ENCODE assay signal across 11 mouse cellular contexts in the genomic region with DNA sequence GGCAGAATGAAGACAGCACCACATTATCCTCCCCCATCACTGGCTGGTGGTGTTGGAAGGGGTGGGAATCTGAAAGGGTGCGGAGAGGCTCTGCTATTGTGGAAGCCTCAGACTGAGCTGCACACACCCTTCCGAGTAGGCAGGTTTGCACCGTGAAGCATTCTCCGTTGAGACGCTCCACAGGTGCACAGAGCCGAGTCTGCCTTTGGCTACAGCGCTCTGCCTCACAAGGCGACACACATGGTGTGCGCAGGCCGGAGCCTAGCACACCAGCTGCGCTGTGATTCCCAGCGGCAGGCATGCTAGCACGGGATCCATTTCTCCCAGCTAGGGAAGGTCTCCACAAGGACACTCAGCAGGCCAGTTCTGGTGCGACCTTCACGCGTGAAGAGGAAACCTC. TPM values are rescaled to one million over a fixed set of nuclear protein-coding genes. Genes with fewer than 3 reads are reported as not detected.
DNase-seq lines count a peak whose midpoint lies in the region; ATAC-seq and TF ChIP-seq lines count a peak whose summit lies in the region.
"Had no signal": no experiment of that assay in that cellular context is flagged by ENCODE, and none has a peak within 500 bp of the region (broad histone marks: within the 10 kb centered on the region; RNA-seq: fewer than 3 reads in every experiment).

No protein-coding gene starts in this region.

- no peak for TF ChIP-seq POLR2A in thymus, adult 2 months (IDR thresholded peaks at IDR 0.05; ENCODE audit: control insufficient read depth, extremely low read depth, insufficient read depth, low read length, poor library complexity)

- peaks cover 52% of the 10 kb centered on the region for H3K4me1 ChIP-seq in heart, embryonic 10.5 days
- H3K4me1 ChIP-seq in E14TG2a.4 (replicated peaks; ENCODE audit: low read depth, low read length) = peaks cover 35% of the 10 kb centered on the region
- peaks cover 31% of the 10 kb centered on the region for H3K4me1 ChIP-seq in forebrain, embryonic 16.5 days (replicated peaks; ENCODE audit: control insufficient read depth, insufficient read depth, low read length)
- H3K4me1 ChIP-seq in thymus, adult 2 months (replicated peaks; ENCODE audit: control insufficient read depth, insufficient read depth, low read length) = peaks cover 19% of the 10 kb centered on the region

- no peak overlapping the region for H3K4me2 ChIP-seq in forebrain, embryonic 16.5 days (ENCODE audit: low read length)
- H3K4me2 ChIP-seq: heart, embryonic 12.5 days; lung, embryonic 14.5 days had no signal

- 67% methylated on average over 16 of the region's 16 CpGs for WGBS in heart, embryonic 10.5 days
- WGBS in forebrain, embryonic 16.5 days = 62% methylated on average over 16 of the region's 16 CpGs
- WGBS in thymus, adult 2 months = 96% methylated on average over 16 of the region's 16 CpGs

- DNase-seq in heart, embryonic 10.5 days (ENCODE audit: low spot score) = no peak
- no peak for DNase-seq in heart, adult 18-20 months
- DNase-seq in left cerebral cortex, adult 18-20 months (ENCODE audit: low spot score in 2 of 2) = peak; percentile 39 to 44
- no peak for DNase-seq in thymus, adult 2 months
- DNase-seq in heart, adult 8-10 months (ENCODE audit: low spot score) = no peak
- no peak for DNase-seq in thymus, postnatal 0 days (ENCODE audit: low spot score)
- DNase-seq: lung, embryonic 14.5 days had no signal

- peaks cover 19% of the 10 kb centered on the region for H3K27me3 ChIP-seq in heart, embryonic 10.5 days (ENCODE audit: insufficient read depth, poor library complexity, severe bottlenecking)
- peaks cover 43% of the 10 kb centered on the region for H3K27me3 ChIP-seq in E14TG2a.4 (ENCODE audit: insufficient read depth, low read length)
- no peaks in the 10 kb centered on the region for H3K27me3 ChIP-seq in forebrain, embryonic 16.5 days (replicated peaks; ENCODE audit: control insufficient read depth, insufficient read depth, low read length)
- no peaks in the 10 kb centered on the region for H3K27me3 ChIP-seq in thymus, adult 2 months (ENCODE audit: control insufficient read depth, insufficient read depth, low read length)

- no peak overlapping the region for H3K9ac ChIP-seq in forebrain, embryonic 16.5 days (replicated peaks; ENCODE audit: low read depth, low read length)
- H3K9ac ChIP-seq: heart, embryonic 12.5 days; lung, embryonic 14.5 days had no signal

- H3K4me3 ChIP-seq in heart, embryonic 10.5 days = no peak overlapping the region
- H3K4me3 ChIP-seq in E14TG2a.4 (replicated peaks; ENCODE audit: low read length) = peak overlapping the region; percentile 26; the same call in 1 of the 2 replicates
- no peak overlapping the region for H3K4me3 ChIP-seq in forebrain, embryonic 16.5 days (replicated peaks; ENCODE audit: low read length)
- no peak overlapping the region for H3K4me3 ChIP-seq in thymus, adult 2 months (ENCODE audit: control insufficient read depth, insufficient read depth, low read length)
- H3K4me3 ChIP-seq: heart, embryonic 12.5 days; myocyte had no signal

- no peaks in the 10 kb centered on the region for H3K36me3 ChIP-seq in heart, embryonic 10.5 days
- no peaks in the 10 kb centered on the region for H3K36me3 ChIP-seq in E14TG2a.4 (ENCODE audit: insufficient read depth, low read length)
- no peaks in the 10 kb centered on the region for H3K36me3 ChIP-seq in forebrain, embryonic 16.5 days (ENCODE audit: control insufficient read depth, insufficient read depth)
- H3K36me3 ChIP-seq in thymus, adult 2 months (ENCODE audit: control insufficient read depth, insufficient read depth, low read length) = no peaks in the 10 kb centered on the region
- H3K36me3 ChIP-seq: heart, embryonic 12.5 days had no signal

- TF ChIP-seq CTCF in E14TG2a.4 (conservative IDR thresholded peaks at IDR 0.05; ENCODE audit: low read length) = no peak
- no peak for TF ChIP-seq CTCF in thymus, adult 2 months (IDR thresholded peaks at IDR 0.05; ENCODE audit: borderline replicate concordance, control insufficient read depth, extremely low read depth, insufficient read depth, low read length, poor library complexity)

- peak overlapping the region; percentile 69; the same call in 1 of the 2 replicates for H3K27ac ChIP-seq in heart, embryonic 10.5 days
- no peak overlapping the region for H3K27ac ChIP-seq in forebrain, embryonic 16.5 days (ENCODE audit: low read length)
- H3K27ac ChIP-seq in thymus, adult 2 months (ENCODE audit: control insufficient read depth, insufficient read depth, low read length) = no peak overlapping the region

- no peaks in the 10 kb centered on the region for H3K9me3 ChIP-seq in heart, embryonic 10.5 days
- H3K9me3 ChIP-seq in E14TG2a.4 (ENCODE audit: low read length) = no peaks in the 10 kb centered on the region
- no peaks in the 10 kb centered on the region; the same call in 1 of the 2 replicates for H3K9me3 ChIP-seq in forebrain, embryonic 16.5 days (ENCODE audit: control insufficient read depth, low read length)

- ATAC-seq in forebrain, embryonic 16.5 days = peak; percentile 49

RNA-seq across cellular contexts. Expression of a gene that starts 47.6 kb away (rescaled TPM):
- 13.1 and 14.9 TPM in 2 replicates for polyA plus RNA-seq in heart, embryonic 10.5 days (2016; fragmentation: Nextera tagmentation; extraction: Ambion mirVana)
- total RNA-seq in heart, adult 18-20 months (2021) = 1 to 10 TPM; 6.0 to 6.9 TPM
- polyA plus RNA-seq in forebrain, embryonic 16.5 days (2015; fragmentation: Nextera tagmentation; extraction: Ambion mirVana) = 72.1 and 74.8 TPM in 2 replicates
- total RNA-seq in left cerebral cortex, adult 18-20 months (2021) = 10 to 100 TPM; 49.2 to 50.3 TPM
- polyA plus RNA-seq in thymus, adult 2 months (2012; rRNA removed) = 18.8 and 26.1 TPM in 2 replicates
- total RNA-seq in heart, adult 8-10 months (2022) = 1 to 10 TPM; 6.1 to 8.3 (median 6.6) TPM
- 9.6 and 9.7 TPM in 2 replicates for polyA plus RNA-seq in thymus, postnatal 0 days (2015; fragmentation: Nextera tagmentation; extraction: Ambion mirVana)

Comparison
In these comparisons a context has a peak if more than half of its experiments do, and no peak if none do; other contexts are left out.
1. DNase-seq: peak in left cerebral cortex, adult 18-20 months (2 of 2); none in heart, embryonic 10.5 days (single experiment), heart, adult 18-20 months (0 of 2), thymus, adult 2 months (single experiment), heart, adult 8-10 months (single experiment) and thymus, postnatal 0 days (single experiment).